In the genomic region with DNA sequence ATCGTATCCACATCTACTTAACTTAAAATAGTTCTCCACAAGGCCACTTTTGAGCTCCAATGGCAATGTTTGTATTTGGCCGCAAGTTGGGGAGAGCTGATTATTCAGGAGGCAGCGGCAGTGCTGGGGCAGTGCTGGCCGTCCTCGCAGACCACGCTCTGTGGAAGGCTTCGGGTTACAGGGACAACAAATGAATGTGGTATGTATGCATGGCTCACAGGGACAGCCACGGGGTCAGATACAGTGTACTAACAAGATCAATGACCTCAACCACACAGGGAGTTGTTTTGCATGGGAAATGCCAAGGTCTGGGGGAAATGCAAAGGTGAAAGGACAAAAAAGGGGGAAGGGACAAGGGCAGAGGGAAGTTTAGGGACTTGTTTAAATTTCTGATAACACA, we compare ENCODE assay signal across 8 mouse cellular contexts. TPM values are rescaled to one million over a fixed set of nuclear protein-coding genes. Genes with fewer than 3 reads are reported as not detected.
DNase-seq lines count a peak whose midpoint lies in the region; ATAC-seq and TF ChIP-seq lines count a peak whose summit lies in the region.

No protein-coding gene starts in this region.

- H3K27me3 ChIP-seq in forebrain, embryonic 10.5 days (ENCODE audit: poor library complexity, severe bottlenecking), result no peaks in the 10 kb centered on the region
- no peaks in the 10 kb centered on the region for H3K27me3 ChIP-seq in forebrain, embryonic 12.5 days
- no peaks in the 10 kb centered on the region for H3K27me3 ChIP-seq in liver, postnatal 0 days (ENCODE audit: insufficient read depth, low read length)

- H3K9ac ChIP-seq in forebrain, embryonic 12.5 days, result no peak overlapping the region
- peak overlapping the region; percentile 69 for H3K9ac ChIP-seq in liver, postnatal 0 days (replicated peaks)

- no peak for TF ChIP-seq CTCF in liver, postnatal 0 days (IDR thresholded peaks at IDR 0.05; ENCODE audit: low read depth)

- H3K36me3 ChIP-seq in forebrain, embryonic 10.5 days (replicated peaks), result peaks cover 21% of the 10 kb centered on the region
- 0 out of 2 replicates have a peak, but pooled peaks cover 3% of the 10 kb centered on the region for H3K36me3 ChIP-seq in forebrain, embryonic 12.5 days (replicated peaks)
- H3K36me3 ChIP-seq in liver, postnatal 0 days (replicated peaks; ENCODE audit: insufficient read depth, low read length), result peaks cover 2% of the 10 kb centered on the region; the same call in 1 of the 2 replicates

- H3K4me1 ChIP-seq in forebrain, embryonic 10.5 days, result peaks cover 32% of the 10 kb centered on the region
- H3K4me1 ChIP-seq in forebrain, embryonic 12.5 days, result peaks cover 14% of the 10 kb centered on the region
- H3K4me1 ChIP-seq in liver, postnatal 0 days (ENCODE audit: insufficient read depth), result peaks cover 36% of the 10 kb centered on the region

- H3K4me2 ChIP-seq in forebrain, embryonic 12.5 days, result no peak overlapping the region
- peak overlapping the region; percentile 65 for H3K4me2 ChIP-seq in liver, postnatal 0 days (ENCODE audit: low read depth, low read length)

- H3K4me3 ChIP-seq in forebrain, embryonic 10.5 days, result no peak overlapping the region
- no peak overlapping the region for H3K4me3 ChIP-seq in forebrain, embryonic 12.5 days (replicated peaks)
- peak overlapping the region; percentile 43 for H3K4me3 ChIP-seq in liver, postnatal 0 days (ENCODE audit: low read depth, low read length)

- peak; percentile 37 for DNase-seq in forebrain, embryonic 10.5 days (ENCODE audit: extremely low spot score, low spot score)
- peak; percentile 44 for DNase-seq in adrenal gland, adult 8-10 months
- DNase-seq in liver, postnatal 0 days, result peak; percentile 58
- DNase-seq in thymus, adult 18-20 months, result no peak
- DNase-seq in ovary, postnatal 10 days (ENCODE audit: low spot score), result no peak
- DNase-seq in right cerebral cortex, postnatal 36 days (ENCODE audit: low spot score in 2 of 2), result no peak

- 19% methylated on average over 8 of the region's 8 CpGs for WGBS in forebrain, embryonic 10.5 days
- WGBS in forebrain, embryonic 12.5 days, result 17% methylated on average over 8 of the region's 8 CpGs
- 9% methylated on average over 8 of the region's 8 CpGs for WGBS in liver, postnatal 0 days (ENCODE audit: insufficient replicate concordance)

- H3K27ac ChIP-seq in forebrain, embryonic 10.5 days, result no peak overlapping the region
- no peak overlapping the region for H3K27ac ChIP-seq in forebrain, embryonic 12.5 days
- H3K27ac ChIP-seq in liver, postnatal 0 days (ENCODE audit: low read depth), result peak overlapping the region; percentile 96

- no peaks in the 10 kb centered on the region for H3K9me3 ChIP-seq in forebrain, embryonic 10.5 days
- H3K9me3 ChIP-seq in forebrain, embryonic 12.5 days, result no peaks in the 10 kb centered on the region
- no peaks in the 10 kb centered on the region for H3K9me3 ChIP-seq in liver, postnatal 0 days (ENCODE audit: low read length)

- TF ChIP-seq EP300 in liver, postnatal 0 days (IDR thresholded peaks at IDR 0.05; ENCODE audit: low read depth), result peak; percentile 65

- no peak for ATAC-seq in forebrain, embryonic 12.5 days (ENCODE audit: low FRiP score)
- ATAC-seq in hematopoietic stem cell, adult 5-6 weeks (replicated peaks in 1 of 2; ENCODE audit: insufficient read depth in 1 of 2, low FRiP score in 2 of 2, low TSS enrichment in 1 of 2, low read depth in 1 of 2, poor library complexity in 2 of 2, severe bottlenecking in 2 of 2), result peak; percentile 16 to 29; a peak in 3 of 4 replicates
- ATAC-seq in liver, postnatal 0 days, result peak; percentile 93

RNA-seq across cellular contexts. Expression of gene Slc23a2, which starts 41.6 kb away (rescaled TPM):
- 10.9 and 12.6 TPM in 2 replicates for polyA plus RNA-seq in forebrain, embryonic 10.5 days (2016; fragmentation: Nextera tagmentation; extraction: Ambion mirVana)
- polyA plus RNA-seq in forebrain, embryonic 12.5 days (2016; fragmentation: Nextera tagmentation; extraction: Ambion mirVana), result 14.6 and 18.5 TPM in 2 replicates
- total RNA-seq in adrenal gland, adult 8-10 months (2022), result 100 to 1,000 TPM; 102 to 154 (median 134) TPM
- total RNA-seq in hematopoietic stem cell, adult 5-6 weeks (2017), result 35.5 and 53.3 TPM in 2 replicates
- 9.1 and 10.3 TPM in 2 replicates for polyA plus RNA-seq in liver, postnatal 0 days (2015; fragmentation: Nextera tagmentation; extraction: Ambion mirVana)

Comparison
In these comparisons a context has a peak if more than half of its experiments do, and no peak if none do; other contexts are left out.
1. DNase-seq: peak in forebrain, embryonic 10.5 days (single experiment), adrenal gland, adult 8-10 months (single experiment) and liver, postnatal 0 days (single experiment); none in thymus, adult 18-20 months (0 of 2), ovary, postnatal 10 days (single experiment) and right cerebral cortex, postnatal 36 days (0 of 2).